In the genomic region with DNA sequence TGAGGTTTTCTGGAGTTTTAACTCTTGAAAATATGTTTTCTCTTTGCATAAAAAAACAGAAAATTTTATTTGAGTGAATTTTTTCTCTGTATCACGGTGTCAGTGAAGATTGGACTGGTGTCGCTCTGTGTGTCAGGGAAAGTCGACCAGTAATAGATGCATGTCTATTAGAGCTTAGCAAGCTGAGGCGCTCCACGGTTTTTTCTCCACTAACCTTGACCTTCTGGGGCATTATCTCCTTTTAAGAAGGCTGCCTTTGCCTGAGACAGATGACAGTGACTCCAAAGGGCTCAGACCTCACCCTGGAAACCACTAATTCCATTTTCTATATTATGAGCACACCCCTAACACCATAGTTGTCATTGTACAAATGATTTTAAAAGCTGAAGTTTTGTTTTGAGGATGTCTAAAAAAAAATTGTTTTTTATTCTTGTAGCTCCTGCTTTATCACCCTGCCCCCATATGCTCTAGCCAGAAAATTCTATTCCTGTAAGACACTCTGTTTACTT, we compare ENCODE assay signal across 29 mouse cellular contexts.
A peak's percentile ranks its signal among the peaks of the same experiment; 100 is the strongest.
DNase-seq lines count a peak whose midpoint lies in the region; ATAC-seq and TF ChIP-seq lines count a peak whose summit lies in the region.
"Had no signal": no experiment of that assay in that cellular context is flagged by ENCODE, and none has a peak within 500 bp of the region (broad histone marks: within the 10 kb centered on the region; RNA-seq: fewer than 3 reads in every experiment).

No protein-coding gene starts in this region.

- no peak overlapping the region for H3K4me2 ChIP-seq in forebrain, embryonic 13.5 days
- H3K4me2 ChIP-seq in midbrain, embryonic 13.5 days (replicated peaks), result no peak overlapping the region
- H3K4me2 ChIP-seq: heart, embryonic 15.5 days; limb, embryonic 15.5 days; lung, embryonic 14.5 days; stomach, embryonic 15.5 days had no signal

- DNase-seq in layer of hippocampus, adult 2 months (ENCODE audit: low spot score in 2 of 2), result no peak
- no peak for DNase-seq in layer of hippocampus, adult 9-11 months
- peak; percentile 50 for DNase-seq in embryo, embryonic 10.5 days (ENCODE audit: low spot score)
- DNase-seq in frontal cortex, postnatal 25 days (ENCODE audit: low spot score in 2 of 2), result no peak
- DNase-seq in frontal cortex, postnatal 14 days (ENCODE audit: low spot score in 2 of 2), result no peak
- DNase-seq: adrenal gland, adult 2 months; B cell, adult 2 months; cerebellum, adult 11-12 months; cerebellum, postnatal 25 days; gastrocnemius, postnatal 36 days; heart, adult 2 months; heart, postnatal 36 days; kidney, postnatal 36 days; left cerebral cortex, postnatal 4 days; lung, embryonic 14.5 days; thymus, adult 18-20 months; thymus, postnatal 36 days had no signal

- H3K4me1 ChIP-seq in forebrain, embryonic 13.5 days, result peaks cover 19% of the 10 kb centered on the region
- peaks cover 14% of the 10 kb centered on the region for H3K4me1 ChIP-seq in midbrain, embryonic 13.5 days (replicated peaks)
- H3K4me1 ChIP-seq: limb, embryonic 15.5 days; stomach, embryonic 15.5 days had no signal

- peak overlapping the region; percentile 93 for H3K27ac ChIP-seq in layer of hippocampus, adult 2 months
- peak overlapping the region; percentile 48; the same call in 1 of the 2 replicates for H3K27ac ChIP-seq in forebrain, embryonic 13.5 days
- no peak overlapping the region for H3K27ac ChIP-seq in midbrain, embryonic 13.5 days
- H3K27ac ChIP-seq: embryonic facial prominence, embryonic 10.5 days; heart, adult 2 months; heart, embryonic 15.5 days; hindbrain, postnatal 0 days; limb, embryonic 15.5 days; liver, embryonic 14.5 days; stomach, embryonic 15.5 days had no signal

- H3K9me3 ChIP-seq in forebrain, embryonic 13.5 days (replicated peaks), result no peaks in the 10 kb centered on the region
- no peaks in the 10 kb centered on the region for H3K9me3 ChIP-seq in midbrain, embryonic 13.5 days
- H3K9me3 ChIP-seq: embryonic facial prominence, embryonic 10.5 days; heart, embryonic 15.5 days; limb, embryonic 15.5 days; stomach, embryonic 15.5 days had no signal

- H3K27me3 ChIP-seq in forebrain, embryonic 13.5 days, result no peaks in the 10 kb centered on the region
- H3K27me3 ChIP-seq in midbrain, embryonic 13.5 days, result no peaks in the 10 kb centered on the region
- H3K27me3 ChIP-seq: CH12.LX; heart, embryonic 15.5 days; limb, embryonic 15.5 days; stomach, embryonic 15.5 days had no signal

- H3K4me3 ChIP-seq in layer of hippocampus, adult 2 months, result no peak overlapping the region
- no peak overlapping the region for H3K4me3 ChIP-seq in forebrain, embryonic 13.5 days
- no peak overlapping the region for H3K4me3 ChIP-seq in midbrain, embryonic 13.5 days (replicated peaks)
- H3K4me3 ChIP-seq: embryonic facial prominence, embryonic 10.5 days; heart, adult 2 months; heart, embryonic 15.5 days; limb, embryonic 15.5 days; stomach, embryonic 15.5 days had no signal

- no peak for ATAC-seq in forebrain, embryonic 13.5 days
- 0 out of 2 replicates have a peak, but pooled peaks have one; percentile 38 for ATAC-seq in midbrain, embryonic 13.5 days
- ATAC-seq: hindbrain, postnatal 0 days; intestine, postnatal 0 days; Patski had no signal

- H3K36me3 ChIP-seq in forebrain, embryonic 13.5 days (ENCODE audit: poor library complexity, severe bottlenecking), result no peaks in the 10 kb centered on the region
- no peaks in the 10 kb centered on the region for H3K36me3 ChIP-seq in midbrain, embryonic 13.5 days
- H3K36me3 ChIP-seq: embryonic facial prominence, embryonic 10.5 days; G1E; heart, embryonic 15.5 days; limb, embryonic 15.5 days; stomach, embryonic 15.5 days had no signal

- WGBS in forebrain, embryonic 13.5 days, result 50% methylated on average over 5 of the region's 5 CpGs
- 25% methylated on average over 5 of the region's 5 CpGs for WGBS in midbrain, embryonic 13.5 days

- TF ChIP-seq CTCF in layer of hippocampus, adult 2 months (conservative IDR thresholded peaks at IDR 0.05), result no peak

- H3K9ac ChIP-seq in forebrain, embryonic 13.5 days, result peak overlapping the region; percentile 14; the same call in 1 of the 2 replicates
- no peak overlapping the region for H3K9ac ChIP-seq in midbrain, embryonic 13.5 days (replicated peaks)
- H3K9ac ChIP-seq: heart, embryonic 15.5 days; limb, embryonic 15.5 days; liver, embryonic 14.5 days; lung, embryonic 14.5 days; stomach, embryonic 15.5 days had no signal
